Mouse (Mus musculus) G1E (cell line): Measurements from ENCODE around the gene Otx1. TPM values are rescaled to one million over a fixed set of nuclear protein-coding genes. Genes with fewer than 3 reads are reported as not detected.

Source experiments
- ATAC-seq: 2 replicates; pipeline ENCODE4 v1.8.0; 2016; ENCODE audit warnings: mild to moderate bottlenecking; ENCODE audit not compliant: insufficient number of reproducible peaks, poor library complexity, low FRiP score, severe bottlenecking; ENCODE audit errors: extremely low read depth
- DNase-seq: peaks from one replicate; pipeline ENCODE4 v3.0.0; 2012; ENCODE audit warnings: low spot score
- H3K27me3 ChIP-seq: 2 replicates; pipeline ENCODE4 v1.6.1; 2012; ENCODE audit warnings: mild to moderate bottlenecking, low read length, inconsistent platforms; ENCODE audit not compliant: insufficient read depth
- H3K36me3 ChIP-seq: replicated peaks from 2 replicates; pipeline ENCODE3; 2012; ENCODE audit warnings: mild to moderate bottlenecking, inconsistent platforms
- H3K4me1 ChIP-seq: 2 replicates; pipeline ENCODE4 v1.6.1; 2012; ENCODE audit warnings: low read depth, low read length, inconsistent platforms, mixed read lengths; ENCODE audit not compliant: insufficient read depth
- H3K4me3 ChIP-seq: 2 replicates; pipeline ENCODE4 v1.5.1; 2012; ENCODE audit warnings: low read depth, mild to moderate bottlenecking, inconsistent platforms, low read length, moderate library complexity, mixed read lengths
- H3K9me3 ChIP-seq: replicated peaks from 2 replicates; pipeline ENCODE4 v1.6.1; 2012; ENCODE audit warnings: inconsistent platforms
- CTCF ChIP-seq: IDR thresholded peaks from 2 replicates; pipeline ENCODE4 v1.5.1; 2012; ENCODE audit warnings: low read depth, low read length, inconsistent platforms, mixed read lengths
- GATA1 ChIP-seq: IDR thresholded peaks from 2 replicates; pipeline ENCODE4 v1.6.1; 2012; ENCODE audit warnings: borderline replicate concordance, low read length, inconsistent platforms, mixed read lengths
- GATA2 ChIP-seq: IDR thresholded peaks from 2 replicates; pipeline ENCODE4 v1.6.1; 2012; ENCODE audit warnings: low read depth, low read length, inconsistent platforms, borderline replicate concordance
- POLR2AphosphoS5 ChIP-seq: IDR thresholded peaks from 2 replicates; pipeline ENCODE4 v1.6.1; 2012; ENCODE audit warnings: low read depth, low read length, inconsistent platforms; ENCODE audit not compliant: insufficient replicate concordance
- TAL1 ChIP-seq: conservative IDR thresholded peaks from 2 replicates; pipeline ENCODE4 v1.6.1; 2012; ENCODE audit warnings: low read depth, low read length, inconsistent platforms, mixed read lengths
- polyA plus RNA-seq: library from polyadenylated mRNA; stranded (reverse); fragments of >175 nt; gene quantifications from 2 replicates; pipeline ENCODE4 v1.2.3, GENCODE M21; 2012
- total RNA-seq, 2 experiments: library from RNA; stranded (forward) in 1 of 2; stranded (reverse) in 1 of 2; fragments of 200-1000 nt in 1 of 2; fragments of >200 nt in 1 of 2; fragmentation: Nextera tagmentation in 1 of 2; gene quantifications; 2 replicates each; pipeline ENCODE4 v1.2.3; 2014 to 2017

Otx1 gene
- total and polyA plus RNA-seq, 3 experiments: 0.11 to 0.12 TPM; not detected in 1

- H3K27me3 ChIP-seq: peaks cover 90% of the 10 kb centered on the region
- peaks cover 17% of the 10 kb centered on the region for H3K9me3 ChIP-seq
- no peak overlapping the region for H3K4me3 ChIP-seq
- TF ChIP-seq POLR2AphosphoS5 (no peak), TAL1 (no peak)
- ATAC-seq: no peak
- H3K36me3 ChIP-seq: no peaks in the 10 kb centered on the region
- no peak for DNase-seq
- peaks cover 3% of the 10 kb centered on the region; the same call in 1 of the 2 replicates for H3K4me1 ChIP-seq
These were observed 5.8 kb downstream of the Otx1 start for GRCm38 (mm10) chr11:21996661-21997560.

GRCm38 (mm10) chr11:21996325-21996647 lies 6.4 kb downstream of the Otx1 start:
- H3K27me3 ChIP-seq: peaks cover 84% of the 10 kb centered on the region
- TF ChIP-seq GATA1: no peak
- TF ChIP-seq GATA2: no peak
- no peak for TF ChIP-seq POLR2AphosphoS5
- no peak for TF ChIP-seq CTCF
- no peak for TF ChIP-seq TAL1
- H3K4me3 ChIP-seq: no peak overlapping the region
- H3K4me1 ChIP-seq: no peaks in the 10 kb centered on the region
- DNase-seq (no peak), ATAC-seq (no peak)
- peaks cover 17% of the 10 kb centered on the region for H3K9me3 ChIP-seq
- no peaks in the 10 kb centered on the region for H3K36me3 ChIP-seq

GRCm38 (mm10) chr11:21995534-21996324 lies 7.0 kb downstream of the Otx1 start:
- Histone ChIP-seq H3K36me3 (no peaks in the 10 kb centered on the region), H3K4me1 (no peaks in the 10 kb centered on the region), H3K4me3 (no peak overlapping the region), H3K27me3 (peaks cover 78% of the 10 kb centered on the region), H3K9me3 (peaks cover 17% of the 10 kb centered on the region)
- DNase-seq (no peak), ATAC-seq (no peak)
- TF ChIP-seq POLR2AphosphoS5 (no peak), TAL1 (no peak), CTCF (no peak), GATA1 (no peak), GATA2 (no peak)

GRCm38 (mm10) chr11:21994377-21995370 lies 8.0 kb downstream of the Otx1 start:
- Histone ChIP-seq H3K36me3 (no peaks in the 10 kb centered on the region), H3K4me1 (no peaks in the 10 kb centered on the region), H3K9me3 (peaks cover 13% of the 10 kb centered on the region), H3K27me3 (peaks cover 70% of the 10 kb centered on the region), H3K4me3 (no peak overlapping the region)
- no peak for DNase-seq
- TF ChIP-seq GATA1 (no peak), TAL1 (no peak), GATA2 (no peak), POLR2AphosphoS5 (no peak), CTCF (no peak)
- ATAC-seq: no peak

GRCm38 (mm10) chr11:21993597-21994376 lies 8.9 kb downstream of the Otx1 start:
- ATAC-seq: no peak
- TF ChIP-seq POLR2AphosphoS5 (no peak), GATA1 (no peak), TAL1 (no peak), GATA2 (no peak), CTCF (no peak)
- peaks cover 13% of the 10 kb centered on the region for H3K9me3 ChIP-seq
- H3K36me3 ChIP-seq: no peaks in the 10 kb centered on the region
- H3K27me3 ChIP-seq: peaks cover 64% of the 10 kb centered on the region
- no peaks in the 10 kb centered on the region for H3K4me1 ChIP-seq
- no peak for DNase-seq
- H3K4me3 ChIP-seq: no peak overlapping the region
